In genomic region chr3:127108481-127108880, GRCm38 (mm10) we compare ENCODE assay signal across 22 mouse cellular contexts.
"Had no signal": no experiment of that assay in that cellular context is flagged by ENCODE, and none has a peak within 500 bp of the region (broad histone marks: within the 10 kb centered on the region; RNA-seq: fewer than 3 reads in every experiment).

No protein-coding gene starts in this region.

- H3K36me3 ChIP-seq: limb, embryonic 12.5 days; limb, embryonic 15.5 days; midbrain, embryonic 12.5 days; midbrain, embryonic 15.5 days; neural tube, embryonic 12.5 days; neural tube, embryonic 15.5 days had no signal

- ATAC-seq: liver, postnatal 0 days; lung, postnatal 0 days; midbrain, embryonic 15.5 days had no signal

- H3K4me1 ChIP-seq: midbrain, embryonic 12.5 days; midbrain, embryonic 15.5 days; neural tube, embryonic 12.5 days had no signal

- H3K27ac ChIP-seq: kidney, postnatal 0 days; limb, embryonic 12.5 days; limb, embryonic 15.5 days; liver, embryonic 14.5 days; macrophage; midbrain, embryonic 12.5 days; midbrain, embryonic 15.5 days; neural tube, embryonic 12.5 days; neural tube, embryonic 15.5 days; stomach, postnatal 0 days had no signal

- H3K27me3 ChIP-seq: limb, embryonic 12.5 days; limb, embryonic 15.5 days; midbrain, embryonic 12.5 days; midbrain, embryonic 15.5 days; neural tube, embryonic 12.5 days; neural tube, embryonic 15.5 days had no signal

- H3K4me3 ChIP-seq: limb, embryonic 12.5 days; limb, embryonic 15.5 days; midbrain, embryonic 12.5 days; midbrain, embryonic 15.5 days; neural tube, embryonic 12.5 days; neural tube, embryonic 15.5 days had no signal

- DNase-seq: kidney, postnatal 25 days; left cerebral cortex, postnatal 4 days; liver, postnatal 0 days; lung, embryonic 14.5 days; right cerebral cortex, adult 18-20 months; right cerebral cortex, postnatal 14 days; right cerebral cortex, postnatal 4 days; thymus, adult 2 months; thymus, postnatal 14 days; thymus, postnatal 4 days had no signal

- H3K9ac ChIP-seq: limb, embryonic 12.5 days; limb, embryonic 15.5 days; liver, embryonic 14.5 days; liver, postnatal 0 days; lung, embryonic 14.5 days; midbrain, embryonic 12.5 days; midbrain, embryonic 15.5 days; neural tube, embryonic 12.5 days; neural tube, embryonic 15.5 days had no signal

- H3K4me2 ChIP-seq: limb, embryonic 12.5 days; limb, embryonic 15.5 days; liver, embryonic 11.5 days; lung, embryonic 14.5 days; midbrain, embryonic 12.5 days; midbrain, embryonic 15.5 days; neural tube, embryonic 12.5 days; neural tube, embryonic 15.5 days had no signal

- H3K9me3 ChIP-seq: limb, embryonic 12.5 days; limb, embryonic 15.5 days; midbrain, embryonic 15.5 days; neural tube, embryonic 12.5 days; neural tube, embryonic 15.5 days had no signal
